Mouse (Mus musculus) heart, embryonic 15.5 days (tissue): ENCODE results near the gene 1700020L24Rik. TPM values are rescaled to one million over a fixed set of nuclear protein-coding genes. Genes with fewer than 3 reads are reported as not detected.

ENCODE experiments used
- ATAC-seq: fragments of 200-750 bp; cut with Nextera tagmentation; replicated peaks from 2 replicates; pipeline ENCODE4 v1.8.0; 2017; ENCODE audit warnings: low read depth, moderate TSS enrichment; ENCODE audit not compliant: insufficient number of reproducible peaks, insufficient read depth, low FRiP score
- H3K27ac ChIP-seq: fragments of 300-500 bp; sonication (generic); 2 replicates; pipeline ENCODE4 v1.5.1; 2015; ENCODE audit warnings: mild to moderate bottlenecking, inconsistent platforms
- H3K27me3 ChIP-seq: fragments of 300-500 bp; sonication (generic); 2 replicates; pipeline ENCODE4 v1.6.1; 2015; ENCODE audit warnings: inconsistent platforms
- H3K36me3 ChIP-seq: fragments of 300-500 bp; sonication (generic); 2 replicates; pipeline ENCODE4 v1.6.1; 2015; ENCODE audit warnings: mild to moderate bottlenecking, inconsistent platforms
- H3K4me1 ChIP-seq: fragments of 300-500 bp; sonication (generic); replicated peaks from 2 replicates; pipeline ENCODE4 v1.6.1; 2015; ENCODE audit warnings: inconsistent platforms
- H3K4me2 ChIP-seq: fragments of 300-500 bp; sonication (generic); 2 replicates; pipeline ENCODE4 v1.6.1; 2015; ENCODE audit warnings: inconsistent platforms, mild to moderate bottlenecking, moderate library complexity
- H3K4me3 ChIP-seq: fragments of 300-500 bp; sonication (generic); 2 replicates; pipeline ENCODE4 v1.5.1; 2015; ENCODE audit warnings: mild to moderate bottlenecking, inconsistent platforms
- H3K9ac ChIP-seq: fragments of 300-500 bp; sonication (generic); 2 replicates; pipeline ENCODE4 v1.6.1; 2015; ENCODE audit warnings: mild to moderate bottlenecking, inconsistent platforms
- H3K9me3 ChIP-seq: fragments of 300-500 bp; sonication (generic); replicated peaks from 2 replicates; pipeline ENCODE4 v1.6.1; 2016; ENCODE audit warnings: inconsistent platforms
- WGBS: fragments of 180-500 bp; shearing (Covaris S2); methylation state at CpG from one replicate; pipeline ENCODE4 v1.1.7; 2015; ENCODE audit warnings: mixed read lengths; 5-methylcytosine and 5-hydroxymethylcytosine counted together
- polyA plus RNA-seq: library from polyadenylated mRNA; unstranded; fragments of >200 nt; fragmentation: Nextera tagmentation; extraction: Ambion mirVana; gene quantifications from 2 replicates; pipeline ENCODE4 v1.2.1, GENCODE M21; 2015

The 1700020L24Rik gene
- polyA plus RNA-seq, 1 experiment from 2014 or later, result 0.82 TPM

DNA sequence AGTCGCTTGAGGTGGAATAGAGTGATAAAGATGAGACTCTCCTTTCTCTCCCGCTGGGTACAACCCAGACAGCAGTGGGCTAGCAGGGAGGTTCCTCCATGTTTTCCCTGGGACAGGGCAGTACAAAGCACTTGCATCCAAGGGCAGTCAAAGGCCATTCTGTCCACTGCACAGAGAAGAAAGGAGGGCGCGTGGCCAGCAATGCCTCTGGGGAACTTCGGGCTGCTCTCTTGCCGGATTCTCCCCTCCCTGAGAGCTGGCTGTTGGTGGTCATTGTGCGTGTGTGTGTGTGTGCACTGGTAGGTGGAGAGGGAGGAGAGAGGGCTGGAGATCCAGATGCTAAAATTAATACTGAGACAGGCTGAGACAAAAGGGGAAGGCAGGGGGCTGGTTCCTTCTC is 3.8 kb downstream of the 1700020L24Rik start:
- Histone ChIP-seq H3K36me3 (no peaks in the 10 kb centered on the region), H3K4me3 (peak overlapping the region; percentile 58), H3K27ac (peak overlapping the region; percentile 71), H3K9ac (peak overlapping the region; percentile 53), H3K27me3 (peaks cover 52% of the 10 kb centered on the region), H3K4me2 (peak overlapping the region; percentile 85), H3K4me1 (peaks cover 45% of the 10 kb centered on the region), H3K9me3 (no peaks in the 10 kb centered on the region)
- ATAC-seq, result peak; percentile 28
- WGBS, result 22% methylated on average over 7 of the region's 7 CpGs

DNA sequence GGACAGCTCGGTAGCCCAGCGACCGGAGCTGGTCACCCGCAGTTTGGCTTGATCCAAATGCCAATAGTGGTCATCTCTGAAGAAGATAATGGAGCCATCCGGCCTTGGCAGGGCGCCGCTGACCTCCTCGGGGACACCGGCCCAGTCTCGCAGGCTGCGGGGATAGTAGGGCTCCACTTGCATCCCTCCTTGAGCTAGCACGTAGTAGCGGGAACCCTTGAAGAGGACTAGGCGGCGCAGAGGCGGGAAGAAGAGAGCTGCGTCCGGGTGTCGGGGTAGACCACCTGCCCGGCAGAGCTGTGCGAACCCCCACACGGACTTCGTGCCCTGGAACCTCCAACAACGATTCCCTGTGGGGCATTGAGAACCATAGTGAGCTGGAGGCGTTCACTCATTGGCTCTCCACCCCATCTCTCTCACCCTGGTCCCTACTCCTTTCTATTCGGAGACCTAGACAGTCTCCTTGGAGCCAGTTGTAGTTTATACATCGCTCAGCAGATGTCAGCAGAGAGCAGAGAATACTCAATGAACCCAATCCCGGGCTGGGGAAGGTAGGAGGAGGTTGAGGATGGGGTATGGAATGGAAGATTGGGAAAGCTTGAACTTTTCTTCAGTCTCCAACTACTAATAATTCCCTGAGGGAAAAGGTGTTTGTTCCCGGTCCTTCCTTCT is 5.3 kb downstream of the 1700020L24Rik start:
- H3K4me2 ChIP-seq, result peak overlapping the region; percentile 56
- ATAC-seq, result no peak
- H3K9me3 ChIP-seq, result no peaks in the 10 kb centered on the region
- no peak overlapping the region for H3K9ac ChIP-seq
- H3K27me3 ChIP-seq, result peaks cover 54% of the 10 kb centered on the region
- 11% methylated on average over 29 of the region's 29 CpGs for WGBS
- peaks cover 59% of the 10 kb centered on the region for H3K4me1 ChIP-seq
- H3K36me3 ChIP-seq, result no peaks in the 10 kb centered on the region
- no peak overlapping the region for H3K27ac ChIP-seq
- H3K4me3 ChIP-seq, result peak overlapping the region; percentile 32

DNA sequence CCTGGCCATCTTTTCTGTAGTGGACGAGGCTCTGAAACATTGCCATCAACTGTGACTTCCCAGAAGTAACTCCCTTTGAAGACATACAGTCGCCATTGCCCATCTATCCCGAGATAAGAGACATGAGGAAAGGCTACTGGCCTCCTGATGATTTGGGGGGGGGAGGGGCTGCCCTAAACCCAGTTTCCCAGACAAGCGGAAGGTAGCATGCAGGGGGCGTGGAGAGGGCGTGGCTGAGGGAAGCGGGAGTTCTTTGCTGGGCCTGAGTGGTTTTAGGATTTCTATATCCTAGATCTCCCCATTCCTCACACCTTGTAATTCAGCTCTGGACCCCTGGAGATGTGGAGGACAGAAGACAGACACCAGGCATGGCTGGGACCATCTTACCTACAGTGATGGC is 6.3 kb downstream of the 1700020L24Rik start:
- no peaks in the 10 kb centered on the region for H3K36me3 ChIP-seq
- H3K9me3 ChIP-seq, result no peaks in the 10 kb centered on the region
- no peak overlapping the region for H3K27ac ChIP-seq
- no peak overlapping the region for H3K9ac ChIP-seq
- 5% methylated on average over 7 of the region's 7 CpGs for WGBS
- ATAC-seq, result no peak
- H3K4me1 ChIP-seq, result peaks cover 70% of the 10 kb centered on the region
- no peak overlapping the region for H3K4me3 ChIP-seq
- H3K27me3 ChIP-seq, result peaks cover 54% of the 10 kb centered on the region
- H3K4me2 ChIP-seq, result no peak overlapping the region

DNA sequence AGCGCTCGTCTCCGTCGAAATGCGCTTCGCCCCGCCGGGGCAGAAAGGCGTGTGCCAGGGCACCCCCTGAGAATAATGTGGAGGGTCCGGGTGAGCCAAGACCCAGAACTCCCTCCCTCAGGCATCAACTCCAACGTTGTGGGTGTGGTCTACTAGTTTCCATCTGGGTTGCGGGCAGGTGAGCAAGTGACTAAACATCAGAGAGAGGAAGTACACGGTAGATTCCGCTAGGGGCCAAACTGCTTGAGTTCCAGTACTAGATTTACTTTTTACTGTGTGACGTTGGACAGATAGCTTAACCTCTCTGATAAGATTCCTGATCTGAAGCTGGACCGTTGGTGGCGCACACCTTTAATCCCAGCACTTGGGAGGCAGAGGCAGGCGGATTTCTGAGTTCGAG is 7.5 kb downstream of the 1700020L24Rik start:
- peak overlapping the region; percentile 34 for H3K4me3 ChIP-seq
- no peaks in the 10 kb centered on the region for H3K9me3 ChIP-seq
- H3K27me3 ChIP-seq, result peaks cover 54% of the 10 kb centered on the region
- H3K4me2 ChIP-seq, result peak overlapping the region; percentile 65
- 28% methylated on average over 19 of the region's 19 CpGs for WGBS
- peaks cover 81% of the 10 kb centered on the region for H3K4me1 ChIP-seq
- H3K9ac ChIP-seq, result peak overlapping the region; percentile 29; the same call in 1 of the 2 replicates
- no peaks in the 10 kb centered on the region for H3K36me3 ChIP-seq
- no peak overlapping the region for H3K27ac ChIP-seq
- ATAC-seq, result no peak

DNA sequence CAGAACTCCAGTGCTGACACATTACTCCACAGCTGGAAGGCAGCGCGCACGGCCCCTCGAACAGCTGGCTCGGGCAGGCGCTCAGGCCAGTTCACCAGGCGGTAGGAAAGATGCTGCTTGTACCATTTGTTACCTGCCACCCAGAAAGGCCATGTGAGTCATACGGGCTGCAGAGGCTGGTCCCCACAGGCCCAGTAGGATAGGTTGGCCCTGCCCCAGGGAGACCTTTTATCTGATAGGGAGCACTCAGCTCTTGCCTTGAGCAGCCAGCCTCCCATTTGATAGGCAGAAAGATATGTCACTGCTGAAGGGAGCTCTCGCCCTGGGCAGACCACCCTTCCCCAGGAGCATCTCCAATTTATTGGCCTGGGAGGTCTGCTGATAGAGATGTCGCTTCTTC is 10.1 kb downstream of the 1700020L24Rik start:
- WGBS, result 68% methylated on average over 10 of the region's 10 CpGs
- Histone ChIP-seq H3K27me3 (peaks cover 38% of the 10 kb centered on the region), H3K27ac (peak overlapping the region; percentile 63), H3K36me3 (no peaks in the 10 kb centered on the region), H3K4me3 (no peak overlapping the region), H3K9me3 (no peaks in the 10 kb centered on the region), H3K4me1 (peaks cover 67% of the 10 kb centered on the region), H3K4me2 (no peak overlapping the region), H3K9ac (no peak overlapping the region)
- ATAC-seq, result no peak

DNA sequence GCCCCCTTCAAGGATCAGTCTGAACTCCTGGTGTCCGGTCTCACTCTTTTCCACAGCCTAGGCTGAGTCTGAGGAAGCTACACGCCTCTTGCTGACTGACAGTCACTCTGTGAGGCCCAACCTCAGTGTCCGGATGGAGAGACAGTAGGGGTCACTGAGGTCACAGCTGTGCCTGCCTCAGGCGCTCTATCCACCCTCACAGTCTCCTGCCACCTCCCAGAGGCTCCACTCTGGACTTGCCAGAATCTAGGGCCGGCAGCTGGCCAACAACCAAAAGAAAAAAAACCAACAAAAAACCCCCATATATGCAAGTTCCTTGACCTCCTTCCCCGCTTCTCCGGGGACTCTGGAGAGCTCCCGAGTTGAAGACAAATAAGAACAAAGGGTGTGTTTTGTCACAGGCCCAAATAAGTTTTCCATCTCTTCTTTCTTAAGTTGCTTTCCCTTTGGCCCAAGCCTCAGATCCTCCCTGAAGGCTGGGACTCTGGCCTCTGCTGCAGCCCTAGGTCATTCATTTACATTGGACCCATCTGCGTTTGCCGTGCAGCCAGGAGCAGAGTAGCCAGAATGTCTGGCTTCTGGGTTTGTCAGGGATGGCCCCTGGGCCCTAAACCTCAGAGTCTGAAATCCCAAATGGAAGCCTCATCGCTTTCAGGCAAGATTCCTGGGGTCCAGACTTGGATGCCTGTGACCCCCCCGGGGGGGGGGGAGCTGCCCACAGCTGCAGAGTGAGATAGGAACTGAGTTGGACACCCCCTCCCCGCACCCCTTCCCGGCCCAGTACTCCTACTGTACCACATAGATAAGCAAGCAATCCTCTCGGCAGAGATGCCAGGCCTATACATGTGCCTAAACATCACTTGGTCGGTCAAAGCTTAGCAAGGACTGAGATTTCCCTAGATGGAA is 10.8 kb downstream of the 1700020L24Rik start:
- H3K4me3 ChIP-seq, result no peak overlapping the region
- peak overlapping the region; percentile 10; the same call in 1 of the 2 replicates for H3K4me2 ChIP-seq
- H3K27me3 ChIP-seq, result peaks cover 32% of the 10 kb centered on the region
- peak overlapping the region; percentile 63 for H3K27ac ChIP-seq
- no peak; the same call in 1 of the 2 replicates for ATAC-seq
- no peaks in the 10 kb centered on the region for H3K9me3 ChIP-seq
- H3K9ac ChIP-seq, result no peak overlapping the region
- H3K4me1 ChIP-seq, result peaks cover 61% of the 10 kb centered on the region
- H3K36me3 ChIP-seq, result no peaks in the 10 kb centered on the region
- 35% methylated on average over 16 of the region's 16 CpGs for WGBS

DNA sequence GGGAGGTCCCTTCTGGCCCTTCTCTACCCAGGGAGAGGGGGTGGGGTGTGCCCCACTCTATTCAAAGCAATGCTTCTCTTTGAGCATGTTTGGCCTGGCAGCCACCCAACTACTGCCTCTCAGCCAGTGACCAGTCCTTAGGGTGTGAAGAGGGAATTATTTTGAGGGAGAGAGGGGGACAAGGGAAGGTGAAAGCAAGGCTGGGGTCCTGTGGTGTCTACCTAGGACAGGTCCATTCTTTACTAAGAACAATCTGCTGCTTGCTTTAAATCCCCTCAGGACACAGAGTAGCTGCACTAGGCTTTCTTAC is 11.4 kb downstream of the 1700020L24Rik start:
- H3K27me3 ChIP-seq, result peaks cover 26% of the 10 kb centered on the region
- no peaks in the 10 kb centered on the region for H3K9me3 ChIP-seq
- no peak overlapping the region for H3K4me3 ChIP-seq
- H3K27ac ChIP-seq, result peak overlapping the region; percentile 63
- no peaks in the 10 kb centered on the region for H3K36me3 ChIP-seq
- peaks cover 56% of the 10 kb centered on the region for H3K4me1 ChIP-seq
- peak overlapping the region; percentile 10; the same call in 1 of the 2 replicates for H3K4me2 ChIP-seq
- H3K9ac ChIP-seq, result no peak overlapping the region
- ATAC-seq, result peak; percentile 58

DNA sequence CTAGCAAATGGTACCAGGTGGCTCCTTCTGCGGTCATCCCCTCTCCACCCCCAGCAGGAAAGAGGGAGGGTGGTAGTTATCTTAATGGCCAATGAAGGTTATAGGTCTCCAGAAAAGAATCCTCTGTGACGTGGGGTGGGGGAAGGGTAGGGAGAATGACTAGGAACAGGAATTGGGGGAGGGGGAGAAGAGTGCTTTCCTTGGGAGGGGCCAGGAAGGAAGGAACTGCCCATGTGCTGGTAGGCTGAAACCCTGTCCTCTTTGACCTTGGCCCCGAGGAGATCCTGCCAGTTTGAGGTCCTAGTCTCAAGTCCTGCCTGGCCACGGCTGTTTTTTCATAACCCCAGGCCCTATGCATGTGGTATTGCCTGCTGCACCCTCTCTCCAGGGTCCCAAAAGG is 11.8 kb downstream of the 1700020L24Rik start:
- Histone ChIP-seq H3K27me3 (peaks cover 22% of the 10 kb centered on the region), H3K4me2 (no peak overlapping the region)

DNA sequence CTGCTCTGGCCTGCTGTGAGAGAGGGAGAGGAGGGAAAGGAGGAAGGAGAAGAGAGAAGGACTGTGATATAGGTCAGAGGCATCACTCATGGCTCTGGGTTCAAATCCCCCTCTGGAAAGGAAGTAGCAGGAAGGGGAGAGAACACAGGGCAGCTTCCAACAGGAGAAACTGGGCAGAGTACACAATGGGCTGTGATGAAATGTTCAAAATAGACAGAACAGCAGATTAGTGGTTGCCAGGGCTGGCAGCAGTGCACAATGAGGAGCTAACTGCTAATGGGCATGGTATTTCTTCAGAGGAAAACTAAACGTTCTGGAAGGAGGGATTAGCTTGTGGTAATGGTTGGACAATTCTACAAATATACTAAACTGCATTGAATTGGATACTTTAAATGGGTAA is 13.1 kb downstream of the 1700020L24Rik start:
- WGBS, result 31% methylated on average over 1 of the region's 1 CpGs
- H3K9me3 ChIP-seq, result no peaks in the 10 kb centered on the region
- ATAC-seq, result no peak
- peaks cover 61% of the 10 kb centered on the region for H3K4me1 ChIP-seq
- no peak overlapping the region for H3K9ac ChIP-seq
- no peak overlapping the region for H3K27ac ChIP-seq
- H3K4me2 ChIP-seq, result no peak overlapping the region
- no peak overlapping the region for H3K4me3 ChIP-seq
- peaks cover 9% of the 10 kb centered on the region for H3K27me3 ChIP-seq
- H3K36me3 ChIP-seq, result no peaks in the 10 kb centered on the region

More for the DNA sequence above, 11.8 kb downstream of the 1700020L24Rik start:
- H3K36me3 ChIP-seq, result no peaks in the 10 kb centered on the region
- no peak for ATAC-seq
- H3K4me1 ChIP-seq, result peaks cover 56% of the 10 kb centered on the region
- no peak overlapping the region for H3K4me3 ChIP-seq
- no peak overlapping the region for H3K9ac ChIP-seq
- 20% methylated on average over 4 of the region's 4 CpGs for WGBS
- H3K27ac ChIP-seq, result peak overlapping the region; percentile 63
- no peaks in the 10 kb centered on the region for H3K9me3 ChIP-seq

DNA sequence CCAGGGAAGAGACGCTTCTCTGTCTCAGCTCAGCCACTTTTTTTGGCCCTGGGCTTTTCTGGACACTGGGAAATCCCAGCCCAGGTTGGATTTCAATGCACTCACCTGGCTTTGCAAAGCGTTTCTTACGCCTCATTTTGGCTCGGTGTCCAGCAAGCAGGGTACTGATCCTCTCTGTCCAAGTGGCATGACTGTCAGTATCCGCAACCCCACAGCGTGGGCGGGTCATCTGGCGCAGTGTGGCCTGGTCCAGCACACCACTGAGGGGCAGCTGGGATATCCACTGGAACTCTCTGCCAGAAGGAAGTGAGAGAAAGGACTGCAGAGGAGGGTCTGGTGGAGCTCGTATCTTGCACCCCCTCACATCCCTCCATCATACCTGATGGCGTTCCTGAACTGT is 13.8 kb downstream of the 1700020L24Rik start:
- 89% methylated on average over 10 of the region's 10 CpGs for WGBS
- peaks cover 2% of the 10 kb centered on the region; the same call in 1 of the 2 replicates for H3K27me3 ChIP-seq
- H3K9ac ChIP-seq, result no peak overlapping the region
- ATAC-seq, result no peak
- no peaks in the 10 kb centered on the region for H3K36me3 ChIP-seq
- peaks cover 64% of the 10 kb centered on the region for H3K4me1 ChIP-seq
- no peak overlapping the region for H3K27ac ChIP-seq
- no peaks in the 10 kb centered on the region for H3K9me3 ChIP-seq
- no peak overlapping the region for H3K4me3 ChIP-seq
- H3K4me2 ChIP-seq, result no peak overlapping the region

DNA sequence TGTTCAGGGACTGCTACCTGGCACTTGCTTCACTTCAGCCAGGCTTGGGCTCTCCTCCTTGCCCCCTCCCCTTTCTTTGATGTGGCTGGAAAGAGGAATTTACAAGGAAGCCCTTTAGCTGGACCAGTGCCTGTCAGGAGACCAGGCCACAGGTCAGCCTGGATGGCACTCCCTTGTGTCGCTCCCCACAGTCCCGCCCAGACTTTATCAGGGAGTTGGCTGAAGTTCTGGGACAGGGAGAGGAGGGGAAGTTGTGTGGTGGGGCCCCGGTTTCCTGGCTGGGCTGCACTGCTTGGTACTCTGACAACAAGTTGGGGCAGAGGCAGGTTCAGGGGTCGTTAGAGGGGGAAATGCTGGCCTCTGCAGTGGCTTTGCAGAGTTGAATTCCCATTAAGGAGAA is 17.1 kb downstream of the 1700020L24Rik start:
- Histone ChIP-seq H3K4me3 (no peak overlapping the region), H3K4me2 (peak overlapping the region; percentile 28), H3K9me3 (no peaks in the 10 kb centered on the region), H3K27ac (peak overlapping the region; percentile 60), H3K9ac (no peak overlapping the region), H3K36me3 (no peaks in the 10 kb centered on the region), H3K27me3 (no peaks in the 10 kb centered on the region), H3K4me1 (peaks cover 43% of the 10 kb centered on the region)
- 2% methylated on average over 4 of the region's 4 CpGs for WGBS
- peak; percentile 78 for ATAC-seq
